Mouse (Mus musculus) bone marrow, adult 2 months (tissue): Measurements from ENCODE around the gene Tbc1d10c. TPM values are rescaled to one million over a fixed set of nuclear protein-coding genes. Genes with fewer than 3 reads are reported as not detected.

Source experiments
- H3K27ac ChIP-seq: fragments of 200-500 bp; 2 replicates; pipeline ENCODE4 v1.5.1; 2012; ENCODE audit warnings: low read depth, mild to moderate bottlenecking, control low read depth, inconsistent platforms, low read length; ENCODE audit not compliant: control insufficient read depth, poor library complexity, insufficient read depth
- H3K4me1 ChIP-seq: fragments of 200-500 bp; 2 replicates; pipeline ENCODE4 v1.6.1; 2011; ENCODE audit warnings: low read length; ENCODE audit not compliant: control insufficient read depth, insufficient read depth
- H3K4me3 ChIP-seq: fragments of 200-500 bp; replicated peaks from 2 replicates; pipeline ENCODE3; 2011; ENCODE audit warnings: mild to moderate bottlenecking, low read depth, low read length, control low read depth; ENCODE audit not compliant: control insufficient read depth
- CTCF ChIP-seq: fragments of 200-500 bp; IDR thresholded peaks from 2 replicates; pipeline ENCODE4 v1.5.1; 2011; ENCODE audit warnings: low read length, control low read depth; ENCODE audit not compliant: control insufficient read depth, insufficient read depth
- POLR2A ChIP-seq: fragments of 200-500 bp; IDR thresholded peaks from 2 replicates; pipeline ENCODE4 v1.6.1; 2011; ENCODE audit warnings: low read depth, mild to moderate bottlenecking, control low read depth, low read length, borderline replicate concordance; ENCODE audit not compliant: control insufficient read depth
- WGBS: fragments of 180-500 bp; shearing (Covaris S2); methylation state at CpG from one replicate; pipeline ENCODE4 v1.1.7; 2018; 5-methylcytosine and 5-hydroxymethylcytosine counted together
- polyA plus RNA-seq: library from polyadenylated mRNA; stranded (reverse); fragments of >200 nt; gene quantifications from 2 replicates; pipeline ENCODE4 v1.2.4, GENCODE M21; 2011; ENCODE audit warnings: low replicate concordance; ENCODE audit not compliant: missing spikeins, insufficient read depth, insufficient read length

Gene Tbc1d10c
- polyA plus RNA-seq, 1 experiment = 168 TPM

GRCm38 (mm10) chr19:4154437-4155222 is 36.5 kb downstream of the Tbc1d10c start:
- TF ChIP-seq POLR2A (peak; percentile 73), CTCF (no peak)
- Histone ChIP-seq H3K4me3 (peak overlapping the region; percentile 76), H3K4me1 (peaks cover 4% of the 10 kb centered on the region), H3K27ac (peak overlapping the region; percentile 95)
- WGBS = 5% methylated on average over 13 of the region's 13 CpGs

- 92% methylated on average over 11 of the region's 11 CpGs for WGBS
Observed at GRCm38 (mm10) chr19:4153232-4153654, 37.8 kb downstream of the Tbc1d10c start, which contains the start of gene Ptprcap. Ptprcap (plus strand) TSS chr19:4153604.

GRCm38 (mm10) chr19:4152445-4153231 is 38.4 kb downstream of the Tbc1d10c start:
- WGBS = 89% methylated on average over 8 of the region's 8 CpGs
- no peak overlapping the region for H3K27ac ChIP-seq
- TF ChIP-seq CTCF = no peak
- no peak for TF ChIP-seq POLR2A
- peaks cover 7% of the 10 kb centered on the region for H3K4me1 ChIP-seq
- no peak overlapping the region for H3K4me3 ChIP-seq

More at GRCm38 (mm10) chr19:4153232-4153654, 37.8 kb downstream of the Tbc1d10c start, which contains the start of gene Ptprcap:
- Histone ChIP-seq H3K27ac (peak within 1 kb of the TSS; percentile 95), H3K4me1 (peaks cover 4% of the 10 kb centered on the region), H3K4me3 (no peak within 1 kb of the TSS)
- TF ChIP-seq CTCF = no peak
- TF ChIP-seq POLR2A = no peak

- TF ChIP-seq CTCF (no peak), POLR2A (no peak)
- 92% methylated on average over 5 of the region's 5 CpGs for WGBS
- Histone ChIP-seq H3K4me3 (no peak overlapping the region), H3K4me1 (peaks cover 11% of the 10 kb centered on the region), H3K27ac (no peak overlapping the region)
Observed at GRCm38 (mm10) chr19:4151898-4152297, 39.2 kb downstream of the Tbc1d10c start.

GRCm38 (mm10) chr19:4151488-4151860 is 39.6 kb downstream of the Tbc1d10c start:
- H3K4me3 ChIP-seq = no peak overlapping the region
- WGBS = 69% methylated on average over 5 of the region's 5 CpGs
- TF ChIP-seq POLR2A = no peak
- TF ChIP-seq CTCF = no peak
- no peak overlapping the region for H3K27ac ChIP-seq
- H3K4me1 ChIP-seq = peaks cover 11% of the 10 kb centered on the region

- no peak overlapping the region for H3K27ac ChIP-seq
- WGBS = 89% methylated on average over 22 of the region's 22 CpGs
- no peak overlapping the region for H3K4me3 ChIP-seq
- no peak for TF ChIP-seq CTCF
- no peak for TF ChIP-seq POLR2A
- peaks cover 11% of the 10 kb centered on the region for H3K4me1 ChIP-seq
Observed at GRCm38 (mm10) chr19:4150567-4151487, 40.3 kb downstream of the Tbc1d10c start.

- TF ChIP-seq CTCF (no peak), POLR2A (no peak)
- Histone ChIP-seq H3K27ac (no peak overlapping the region), H3K4me3 (no peak overlapping the region), H3K4me1 (peaks cover 11% of the 10 kb centered on the region)
- WGBS = 88% methylated on average over 17 of the region's 17 CpGs
Observed at GRCm38 (mm10) chr19:4149764-4150461, 41.2 kb downstream of the Tbc1d10c start.
